Mouse (Mus musculus) c-Kit-negative CD71-positive TER-119-positive erythroid progenitor cells, embryonic 14.5 days (primary cell): ENCODE data around the gene Fmo4.

Experiments
- DNase-seq: peaks from one replicate; pipeline ENCODE4 v3.0.0-alpha.2; 2013; ENCODE audit warnings: low read depth, low spot score

Fmo4 gene

DNA sequence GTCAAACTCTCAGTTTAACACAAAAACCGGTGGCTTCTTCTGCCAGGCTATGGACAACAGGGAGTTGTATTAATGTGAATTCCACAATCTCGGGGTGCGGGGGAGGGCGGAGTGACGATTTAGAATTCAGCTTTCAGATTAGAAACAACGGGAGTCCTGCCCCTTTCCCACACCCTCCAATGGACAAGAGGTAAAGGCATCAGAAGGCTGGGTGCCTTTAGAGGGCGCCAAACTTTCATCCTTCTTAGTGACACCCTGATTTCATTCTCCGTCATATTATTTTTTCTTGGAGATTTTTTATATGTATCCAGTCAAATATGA is at the start of gene Fmo4:
Gene Fmo4, minus strand, starts transcription at position 137 of the 321 bp plus-strand sequence.
- DNase-seq: no peak

- no peak for DNase-seq
These were observed 48.6 kb upstream of the Fmo4 start for GRCm38 (mm10) chr1:162862328-162862727.

- DNase-seq: no peak
These were observed 46.3 kb upstream of the Fmo4 start for GRCm38 (mm10) chr1:162859996-162860605.

DNA sequence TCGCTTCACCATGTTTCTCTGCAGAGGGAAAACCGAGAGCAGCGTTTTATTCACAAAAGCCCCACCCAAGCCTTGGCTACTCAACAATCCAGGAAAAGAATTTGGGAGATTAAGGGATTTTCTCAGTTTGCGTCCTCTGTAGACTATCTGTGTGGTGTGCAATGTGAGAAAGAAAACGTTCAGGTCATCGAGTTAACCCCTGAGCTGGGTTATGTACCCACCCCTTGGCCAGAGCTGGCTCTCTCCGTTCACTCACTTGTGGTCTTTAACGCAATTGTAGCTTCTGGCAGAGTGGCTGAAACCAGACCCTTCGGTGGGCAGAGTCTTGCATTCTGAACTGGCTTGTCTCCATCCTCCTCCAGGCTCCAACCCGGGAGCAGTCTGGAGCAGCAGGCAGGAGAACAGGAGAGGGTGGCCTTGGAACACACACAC is 45.8 kb upstream of the Fmo4 start:
- no peak for DNase-seq

DNA sequence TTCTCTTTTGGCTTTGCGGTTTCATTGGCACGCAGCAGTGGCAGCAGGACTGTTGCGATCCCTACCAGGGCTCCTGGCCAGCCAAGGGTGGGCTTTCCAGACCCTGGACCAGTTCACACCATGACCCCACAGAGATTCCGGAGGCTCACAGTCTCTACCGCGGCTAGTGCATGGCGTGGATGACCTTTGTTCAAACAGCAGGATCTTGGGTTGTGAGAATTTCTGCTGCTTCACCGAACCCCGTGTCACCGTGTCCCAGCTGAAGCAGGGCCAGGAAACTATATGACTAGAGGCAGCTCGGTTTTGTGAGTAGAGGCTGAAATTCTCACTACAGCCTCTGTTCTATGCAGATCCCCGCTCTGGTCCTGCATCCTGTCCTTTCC is 45.0 kb upstream of the Fmo4 start:
- DNase-seq: no peak

DNA sequence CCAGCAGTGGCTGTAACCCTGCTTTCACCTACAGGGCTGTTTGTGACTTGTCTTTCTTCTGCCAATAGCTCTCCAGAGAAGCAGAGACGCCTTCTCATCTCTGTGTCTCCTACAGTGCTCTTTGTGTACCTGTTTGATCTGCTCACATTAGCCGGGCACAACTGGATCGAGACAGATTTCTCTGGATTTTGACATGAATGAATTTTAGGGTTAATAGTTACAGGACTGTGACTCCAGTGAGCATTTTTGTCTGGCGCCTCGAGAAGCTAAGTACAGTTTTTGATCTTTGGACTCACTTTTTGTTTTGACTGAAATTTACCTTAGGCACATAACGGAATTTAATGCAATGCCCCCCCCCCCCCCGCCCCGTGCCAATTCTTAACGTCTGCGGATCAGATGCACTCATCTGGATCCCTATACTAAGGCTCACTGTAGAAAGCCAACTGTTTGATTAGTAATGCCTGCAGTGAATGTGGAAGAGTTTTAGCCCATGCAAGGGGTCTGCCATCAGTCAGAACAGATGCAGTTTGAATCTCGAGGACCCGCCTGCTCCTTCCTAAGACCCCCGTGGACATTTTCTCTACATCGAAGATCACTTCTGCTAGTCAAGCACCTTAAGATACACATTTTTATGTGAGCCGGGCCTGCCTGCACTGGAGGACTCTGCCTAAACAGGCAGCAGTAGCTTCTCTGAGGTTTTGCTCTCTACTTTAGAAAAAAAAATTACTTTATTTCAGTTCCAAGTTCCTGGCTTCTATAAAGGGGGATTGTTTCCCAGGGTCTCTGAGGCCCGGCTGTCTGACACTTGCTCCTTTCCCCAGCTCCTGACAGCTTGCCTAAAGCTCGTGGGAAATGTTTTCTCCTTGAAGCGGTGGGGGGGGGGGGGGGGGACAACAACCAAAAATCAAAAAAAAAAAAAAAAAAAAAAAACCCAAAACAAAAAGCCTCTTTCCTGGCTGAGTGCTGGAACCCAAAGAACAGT is 44.3 kb upstream of the Fmo4 start:
- DNase-seq: no peak

DNA sequence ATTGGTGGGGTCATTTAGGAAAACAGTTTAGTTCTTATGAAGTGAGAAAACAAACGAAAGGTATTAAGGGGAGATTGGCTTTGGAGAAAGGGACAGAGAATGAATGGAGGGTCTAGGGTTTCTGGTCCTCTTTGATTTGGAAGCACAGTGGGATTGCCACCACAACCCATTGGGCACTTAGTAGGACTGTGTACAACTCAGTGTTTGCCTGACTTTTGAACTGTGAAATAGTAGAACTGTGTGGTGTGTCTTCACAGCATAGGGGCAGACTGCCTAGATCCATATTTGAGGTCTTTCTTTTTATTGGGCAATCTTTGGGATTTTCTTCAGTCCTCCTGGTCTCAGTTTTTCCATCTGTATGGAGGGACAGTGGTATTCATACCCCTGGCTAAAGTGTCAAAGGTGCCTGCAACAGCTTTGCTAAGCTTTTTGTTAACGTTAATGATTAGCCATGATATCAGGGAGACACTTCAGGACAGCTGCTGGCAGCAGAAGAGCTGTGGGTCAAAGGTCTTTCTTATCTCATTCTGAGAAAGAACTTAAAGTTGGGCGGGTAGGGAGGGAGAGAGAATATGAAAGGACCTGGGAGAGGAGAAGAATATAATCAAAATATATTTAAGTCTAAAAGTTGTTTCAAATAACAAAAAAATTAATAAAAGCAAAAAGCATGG is 40.2 kb upstream of the Fmo4 start:
- DNase-seq: no peak

DNA sequence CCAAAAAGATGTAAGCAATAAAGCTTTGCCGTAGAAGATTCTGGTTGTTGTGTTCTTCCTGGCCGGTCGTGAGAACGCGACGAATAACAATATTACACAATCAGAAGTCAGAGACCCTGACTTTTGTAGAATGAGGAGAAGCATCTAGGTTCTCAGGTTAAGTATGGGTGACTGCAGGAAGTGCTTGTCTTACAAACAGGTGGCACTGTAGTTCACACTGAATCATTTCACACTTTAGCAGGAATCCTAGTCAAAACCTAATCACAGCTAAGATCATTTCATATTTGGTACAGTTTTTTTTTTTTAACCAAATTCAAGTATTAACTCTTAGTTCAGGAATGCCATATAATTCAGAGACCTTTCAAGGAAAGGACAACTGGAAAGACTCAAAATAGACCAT is 33.8 kb upstream of the Fmo4 start:
- no peak for DNase-seq

GRCm38 (mm10) chr1:162840211-162840610 is 26.4 kb upstream of the Fmo4 start:
- no peak for DNase-seq

- DNase-seq: no peak
These were observed 25.2 kb upstream of the Fmo4 start for GRCm38 (mm10) chr1:162838976-162839375.

- no peak for DNase-seq
These were observed 20.6 kb upstream of the Fmo4 start for GRCm38 (mm10) chr1:162834342-162834741.

- DNase-seq: no peak
These were observed 18.8 kb upstream of the Fmo4 start for GRCm38 (mm10) chr1:162832574-162832953.

GRCm38 (mm10) chr1:162831838-162832573 is 18.2 kb upstream of the Fmo4 start:
- DNase-seq: no peak

GRCm38 (mm10) chr1:162819280-162819679 is 5.5 kb upstream of the Fmo4 start:
- no peak for DNase-seq

- DNase-seq: no peak
These were observed 1.8 kb upstream of the Fmo4 start for GRCm38 (mm10) chr1:162815381-162816127.

DNA sequence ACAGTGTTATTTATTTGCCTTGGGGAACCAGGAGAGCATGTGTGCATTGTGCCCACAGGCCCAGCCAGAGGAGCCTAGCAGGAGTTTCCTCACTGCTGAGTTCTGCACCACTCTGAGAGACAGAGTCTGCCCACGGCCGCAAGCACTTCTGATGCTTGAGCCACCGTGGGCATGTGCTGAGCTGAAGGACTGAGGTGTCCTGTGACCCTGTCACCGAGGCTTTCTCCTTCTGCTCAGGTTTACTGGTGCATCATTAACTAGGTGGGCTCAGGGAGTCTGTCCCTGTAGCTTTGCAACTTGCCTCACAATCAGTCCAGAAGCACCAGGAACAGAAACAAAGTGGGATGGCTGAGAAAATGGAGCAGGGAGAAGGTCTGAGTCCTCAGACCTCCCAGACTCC is 1.2 kb upstream of the Fmo4 start:
- no peak for DNase-seq

- DNase-seq: no peak
These were observed 483 bp downstream of the Fmo4 start for GRCm38 (mm10) chr1:162813143-162813835.

GRCm38 (mm10) chr1:162808541-162808940 is 5.2 kb downstream of the Fmo4 start:
- no peak for DNase-seq

DNA sequence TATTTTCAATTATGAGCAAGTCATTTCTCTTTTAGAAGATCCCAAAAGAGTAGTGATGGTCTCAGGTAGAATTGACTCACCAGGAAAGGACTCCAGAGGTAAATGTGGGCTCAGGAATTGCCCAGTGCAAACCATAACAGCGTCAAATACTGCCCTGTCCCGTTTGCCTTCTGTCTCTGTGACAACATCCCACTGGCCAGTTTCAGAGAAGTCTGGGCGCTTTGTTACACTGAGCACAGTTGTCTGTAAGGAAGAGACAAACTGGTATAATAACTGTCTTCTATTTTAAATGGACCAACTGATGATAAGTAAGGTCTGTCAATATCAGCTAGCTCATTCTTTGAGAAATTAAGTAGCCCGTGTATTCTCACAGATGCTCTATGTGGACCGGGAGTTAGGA is 6.3 kb downstream of the Fmo4 start:
- DNase-seq: no peak

- DNase-seq: no peak
These were observed 8.8 kb downstream of the Fmo4 start for GRCm38 (mm10) chr1:162805011-162805410.

GRCm38 (mm10) chr1:162796441-162796840 is 17.3 kb downstream of the Fmo4 start:
- DNase-seq: no peak
